Mouse (Mus musculus) lung, postnatal 4 days (tissue): ENCODE measurements around the gene Cd7.
"Not testable (repeated sequence)": the region's sequence is repeated elsewhere in the genome, so short reads cannot be mapped to it uniquely, and the experiment has no call there.

Experiments
- DNase-seq, 2 experiments: peaks; one replicate each; pipeline ENCODE4 v3.0.0; 2021

The Cd7 gene

DNA sequence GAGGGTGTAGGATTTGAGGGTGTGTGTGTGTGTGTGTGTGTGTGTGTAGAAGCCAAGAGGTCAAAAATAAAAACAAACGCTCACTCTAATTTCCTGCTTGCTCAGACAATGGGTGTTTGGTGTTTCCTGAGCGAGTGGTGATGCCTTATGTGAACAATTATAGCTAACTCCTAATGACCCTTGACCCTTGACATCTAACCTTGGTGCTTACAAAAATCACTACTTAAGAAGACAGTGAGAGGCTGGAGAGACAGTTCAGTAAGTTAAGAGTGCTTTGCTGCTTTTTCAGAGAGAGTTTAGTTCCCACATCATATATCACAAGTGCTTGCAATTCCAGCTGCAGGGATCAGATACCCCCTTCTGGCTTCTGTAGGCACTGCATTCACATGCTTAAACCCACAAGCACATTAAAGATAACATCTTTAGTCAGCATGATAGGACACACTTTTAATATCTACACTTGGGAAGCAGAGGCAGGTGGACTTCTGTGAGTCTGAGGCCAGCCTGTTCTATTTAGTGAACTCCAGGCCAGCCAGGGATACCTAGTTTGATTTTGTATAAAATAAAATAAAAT is 8.7 kb upstream of the Cd7 start:
- DNase-seq = peak in 1 of 2 experiments; percentile 49

DNA sequence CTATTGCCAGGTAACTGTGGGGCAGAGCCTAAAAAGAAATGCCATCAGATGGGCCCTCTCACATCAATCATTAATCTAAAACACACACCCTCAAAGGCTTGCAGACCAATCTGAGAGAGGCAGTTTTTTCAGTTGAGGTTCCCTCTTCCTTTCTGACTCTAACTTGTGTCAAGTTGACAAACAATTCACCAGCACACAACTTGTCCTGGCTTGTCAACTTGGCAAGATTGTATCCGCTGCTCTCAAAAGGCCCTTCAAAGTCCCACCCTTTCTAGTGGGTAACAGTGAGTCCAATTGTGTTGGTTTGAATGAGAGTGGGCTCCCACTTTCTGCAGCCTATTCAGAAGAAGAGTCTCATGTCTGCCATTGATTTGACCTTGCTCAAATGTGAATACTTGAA is 6.1 kb upstream of the Cd7 start:
- no peak for DNase-seq

DNA sequence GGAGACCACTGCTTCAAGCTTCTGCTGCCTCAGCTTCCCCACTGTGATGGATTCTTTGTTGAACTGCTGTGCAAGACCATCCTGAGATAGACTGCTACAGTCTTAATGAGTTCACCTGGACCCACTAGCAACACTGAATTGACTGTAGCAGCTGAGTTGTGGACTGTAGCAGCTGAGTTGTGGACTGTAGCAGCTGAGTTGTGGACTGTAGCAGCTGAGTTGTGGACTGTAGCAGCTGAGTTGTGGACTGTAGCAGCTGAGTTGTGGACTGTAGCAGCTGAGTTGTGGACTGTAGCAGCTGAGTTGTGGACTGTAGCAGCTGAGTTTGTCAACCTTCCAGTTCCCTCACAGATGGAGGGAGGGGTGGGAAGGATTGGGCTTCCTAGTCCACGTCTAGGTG is 3.8 kb upstream of the Cd7 start:
- DNase-seq = not testable (repeated sequence)

DNA sequence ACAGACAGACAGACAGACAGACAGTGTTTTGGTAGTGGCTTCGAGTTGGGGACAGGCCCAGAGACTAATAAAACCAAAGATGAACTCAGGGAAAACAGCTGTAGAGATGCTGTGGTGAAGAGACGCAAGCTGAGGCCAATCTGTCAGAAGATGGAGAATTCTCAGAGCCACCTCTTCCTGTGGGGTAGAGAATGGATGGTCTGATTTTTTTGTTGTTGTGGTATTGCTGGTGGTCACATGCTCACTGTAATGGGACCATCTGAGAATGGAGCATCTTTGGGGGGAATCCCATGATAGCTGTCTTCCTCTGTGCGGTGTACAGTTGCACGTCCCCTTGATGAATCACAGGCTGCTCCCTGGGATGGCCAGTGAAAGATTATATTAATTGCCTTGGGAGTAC is 3.3 kb upstream of the Cd7 start:
- DNase-seq = no peak

DNA sequence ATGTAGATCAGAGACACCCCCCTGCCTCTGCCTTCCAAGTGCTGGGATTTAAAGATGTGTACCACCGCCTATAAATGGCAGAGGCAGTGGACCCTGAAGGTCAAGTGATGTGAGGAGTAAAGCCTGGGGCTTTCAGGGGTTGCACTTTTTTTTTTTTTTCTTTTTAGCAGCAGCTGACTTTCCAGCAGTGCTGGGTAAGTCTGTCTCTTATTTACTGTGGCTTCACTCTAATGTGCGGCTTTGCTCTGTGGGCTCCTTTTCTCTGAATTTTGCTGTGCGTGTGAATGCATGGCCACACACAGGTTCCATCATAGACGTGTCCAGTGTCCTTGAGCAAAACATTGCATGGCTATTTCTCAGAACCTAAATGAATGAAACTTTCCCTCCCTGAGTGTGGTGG is 2.4 kb upstream of the Cd7 start:
- no peak for DNase-seq

GRCm38 (mm10) chr11:121041212-121041611 is 2.0 kb upstream of the Cd7 start:
- peak; percentile 83 to 89 for DNase-seq

GRCm38 (mm10) chr11:121038366-121039240 is 615 bp downstream of the Cd7 start:
- no peak for DNase-seq

DNA sequence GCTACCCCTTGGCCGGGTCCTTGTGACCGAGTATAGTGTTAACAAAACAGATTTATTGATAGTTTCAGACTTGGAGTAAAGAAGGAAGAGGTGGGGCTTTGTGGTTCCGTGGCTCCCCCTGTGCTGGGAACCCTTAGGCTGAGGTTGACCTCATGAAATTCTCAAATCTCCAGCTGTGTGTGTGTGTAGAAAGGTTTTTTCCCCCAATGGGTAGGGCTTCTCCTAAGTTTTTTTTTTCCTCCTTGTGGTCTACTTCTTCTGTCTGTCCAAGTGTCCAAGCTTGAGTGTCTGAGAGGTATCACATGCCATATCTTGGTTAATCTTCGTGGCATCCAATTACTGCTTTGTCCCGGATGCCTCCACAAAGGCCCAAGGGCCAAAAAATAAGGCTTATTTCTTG is 6.1 kb downstream of the Cd7 start:
- no peak for DNase-seq

DNA sequence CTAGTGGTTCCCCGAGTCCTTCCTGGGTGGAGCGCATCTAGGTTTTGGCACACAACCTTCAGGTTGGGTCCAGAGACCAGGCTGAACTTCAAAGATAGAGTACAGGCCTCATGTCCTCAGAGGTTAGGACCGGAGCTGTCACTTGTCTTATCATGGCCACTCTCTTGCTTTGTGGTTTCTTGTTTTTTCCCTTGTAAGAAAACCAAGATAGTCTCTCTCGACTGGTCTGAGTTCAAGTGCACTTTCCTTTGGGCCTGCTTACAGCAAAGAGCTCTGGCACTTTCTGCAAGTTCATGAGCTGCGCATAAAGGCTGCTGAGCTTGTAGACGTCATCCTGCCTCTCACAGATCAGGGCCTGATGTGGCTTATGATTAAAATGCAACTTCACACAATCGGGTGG is 12.0 kb downstream of the Cd7 start:
- DNase-seq = no peak

DNA sequence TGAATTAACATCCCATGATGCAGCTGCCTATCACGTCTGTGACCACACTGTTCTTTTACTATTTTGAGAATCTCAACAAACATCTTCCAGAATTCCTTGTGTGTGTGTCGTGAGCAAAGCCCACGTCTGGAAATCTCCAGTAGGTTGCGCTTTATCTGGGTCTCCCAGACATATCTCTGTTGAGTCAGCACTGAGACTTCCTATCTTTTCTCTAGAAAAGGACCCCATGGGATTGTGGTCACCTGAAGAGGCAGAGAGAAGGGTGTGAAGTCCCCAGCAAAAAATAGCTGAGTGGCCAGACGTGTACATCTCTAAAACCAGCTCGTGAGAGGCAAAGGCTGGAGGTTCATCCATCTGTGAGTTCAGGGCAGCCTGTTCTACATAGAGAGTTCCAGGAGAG is 15.1 kb downstream of the Cd7 start:
- no peak for DNase-seq

- DNase-seq = no peak
Observed at GRCm38 (mm10) chr11:121019501-121019900, 19.7 kb downstream of the Cd7 start.

DNA sequence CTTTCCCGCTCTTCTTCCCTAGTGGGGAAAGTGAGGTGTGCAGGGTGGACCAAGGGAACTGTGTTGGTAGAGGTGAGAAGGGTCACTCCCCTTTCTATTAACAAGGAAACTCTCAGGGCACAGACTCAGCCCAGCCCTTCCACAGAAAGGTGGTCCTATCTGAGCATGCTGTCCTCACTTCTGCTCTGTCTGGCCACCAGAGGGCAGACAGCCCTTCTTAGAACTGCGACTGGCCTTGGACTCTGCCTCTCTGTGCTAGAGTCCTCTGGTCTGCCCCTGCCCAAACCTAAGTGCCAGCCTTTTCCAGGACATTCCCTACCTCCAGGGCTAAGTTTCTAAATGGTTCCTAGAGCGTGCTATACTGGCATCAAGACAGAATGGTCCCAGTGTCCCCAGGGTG is 21.5 kb downstream of the Cd7 start:
- DNase-seq = peak; percentile 78

- DNase-seq = peak; percentile 33 to 52
Observed at GRCm38 (mm10) chr11:121015472-121015871, 23.7 kb downstream of the Cd7 start.

DNA sequence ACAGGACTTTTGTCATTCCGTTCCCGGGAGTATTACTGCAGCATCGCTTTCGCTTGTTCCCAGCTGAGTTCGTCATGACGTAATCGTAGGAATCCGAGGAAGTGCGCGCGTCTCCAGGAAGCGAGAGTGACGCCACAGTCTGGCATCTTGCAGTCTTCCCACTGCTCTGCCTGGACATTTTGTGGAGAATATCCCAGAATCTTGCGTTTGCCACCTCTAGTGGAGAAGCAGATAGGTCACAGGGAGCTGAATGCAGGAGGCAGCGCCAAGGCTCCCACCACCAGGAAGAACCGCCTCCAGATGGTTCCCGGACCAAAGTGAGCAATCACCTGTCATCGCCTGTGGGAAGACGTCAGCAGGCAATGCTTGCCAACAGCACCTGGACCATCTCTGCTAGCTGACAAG is 24.3 kb downstream of the Cd7 start:
- DNase-seq = peak; percentile 78 to 82

GRCm38 (mm10) chr11:121013656-121014055 is 25.6 kb downstream of the Cd7 start:
- no peak for DNase-seq

GRCm38 (mm10) chr11:121010044-121010755 is 29.0 kb downstream of the Cd7 start:
- DNase-seq = no peak

- no peak for DNase-seq
Observed at GRCm38 (mm10) chr11:121006184-121006583, 33.0 kb downstream of the Cd7 start.

- no peak for DNase-seq
Observed at GRCm38 (mm10) chr11:121004281-121004680, 34.9 kb downstream of the Cd7 start.

DNA sequence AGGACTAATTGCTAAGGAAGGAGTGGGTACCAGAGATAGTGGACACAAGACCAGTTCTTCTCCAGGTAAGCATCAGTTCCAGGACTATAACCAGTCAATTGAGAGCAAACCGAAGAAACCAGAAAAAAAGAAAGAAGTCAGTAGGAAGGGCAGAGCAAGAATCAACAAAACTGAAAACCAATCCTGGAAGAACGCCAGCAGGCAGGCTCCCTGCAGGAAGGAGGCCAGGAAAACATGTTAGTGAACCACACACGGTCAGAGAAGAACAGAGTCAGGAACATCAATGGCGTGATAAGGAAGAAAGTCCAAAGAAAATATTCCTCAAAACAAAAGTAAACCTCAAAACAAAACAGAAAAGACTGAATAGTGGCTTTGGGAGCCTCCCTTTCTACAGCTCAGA is 37.3 kb downstream of the Cd7 start:
- DNase-seq = no peak

DNA sequence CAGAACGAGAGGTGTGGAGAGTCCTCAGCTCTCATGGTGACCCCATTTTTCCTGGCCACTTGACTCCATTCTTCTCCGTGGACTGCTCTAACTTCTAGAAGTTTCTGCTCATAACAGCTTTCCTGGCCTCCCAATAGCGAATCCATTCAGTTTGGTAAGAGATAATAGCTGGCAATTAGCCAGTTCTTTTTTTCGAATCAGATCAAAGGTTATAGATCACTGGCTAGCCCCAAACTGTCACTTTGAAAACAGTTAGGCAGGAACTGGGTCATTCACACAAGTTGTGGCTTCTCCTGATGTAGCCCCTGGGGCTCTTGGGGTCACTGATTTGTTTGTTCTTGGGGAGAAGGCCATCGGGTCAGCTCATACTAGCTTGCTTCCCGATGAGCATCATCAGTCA is 44.5 kb downstream of the Cd7 start:
- DNase-seq = no peak

DNA sequence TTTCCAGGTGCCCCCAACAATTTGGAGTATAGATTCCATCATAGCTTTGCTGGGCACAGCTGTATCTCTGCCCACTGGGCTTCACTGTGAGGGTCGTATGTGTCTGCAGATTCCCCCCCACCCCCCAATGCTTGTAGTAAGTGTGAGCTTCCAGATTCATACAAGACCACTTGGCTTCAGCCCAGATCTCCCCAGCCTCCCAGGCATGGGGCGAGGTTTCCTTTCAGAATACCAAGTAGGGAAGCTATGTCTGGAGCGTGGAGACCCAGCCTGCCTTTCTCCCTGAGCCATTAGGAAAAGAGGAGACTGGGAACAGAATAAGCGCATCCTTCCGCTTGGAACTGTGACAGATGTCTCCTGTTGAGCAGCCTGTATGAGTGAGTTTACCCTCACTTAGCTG is 45.6 kb downstream of the Cd7 start:
- no peak for DNase-seq

DNA sequence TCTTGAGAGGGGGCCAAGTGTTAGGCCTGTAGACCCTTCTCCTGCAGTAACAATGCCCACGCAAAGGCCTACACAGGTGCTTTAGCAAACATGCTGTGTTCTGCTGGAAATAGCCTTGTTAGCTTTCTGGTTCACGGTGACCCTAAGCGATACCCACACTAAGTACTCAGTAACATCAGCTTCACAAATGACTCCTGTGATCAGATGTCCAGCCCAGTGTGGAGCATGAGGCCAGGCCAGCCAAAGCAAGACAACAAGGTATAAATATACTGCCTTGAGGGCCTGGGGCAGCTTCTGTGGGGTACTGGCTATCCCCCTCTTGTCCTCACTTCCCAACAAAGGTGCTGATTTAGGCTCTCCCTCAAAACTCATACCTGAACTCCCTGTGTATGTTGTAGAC is 46.1 kb downstream of the Cd7 start:
- DNase-seq = no peak

GRCm38 (mm10) chr11:120991791-120992190 is 47.4 kb downstream of the Cd7 start:
- peak in 1 of 2 experiments; percentile 38 for DNase-seq

DNA sequence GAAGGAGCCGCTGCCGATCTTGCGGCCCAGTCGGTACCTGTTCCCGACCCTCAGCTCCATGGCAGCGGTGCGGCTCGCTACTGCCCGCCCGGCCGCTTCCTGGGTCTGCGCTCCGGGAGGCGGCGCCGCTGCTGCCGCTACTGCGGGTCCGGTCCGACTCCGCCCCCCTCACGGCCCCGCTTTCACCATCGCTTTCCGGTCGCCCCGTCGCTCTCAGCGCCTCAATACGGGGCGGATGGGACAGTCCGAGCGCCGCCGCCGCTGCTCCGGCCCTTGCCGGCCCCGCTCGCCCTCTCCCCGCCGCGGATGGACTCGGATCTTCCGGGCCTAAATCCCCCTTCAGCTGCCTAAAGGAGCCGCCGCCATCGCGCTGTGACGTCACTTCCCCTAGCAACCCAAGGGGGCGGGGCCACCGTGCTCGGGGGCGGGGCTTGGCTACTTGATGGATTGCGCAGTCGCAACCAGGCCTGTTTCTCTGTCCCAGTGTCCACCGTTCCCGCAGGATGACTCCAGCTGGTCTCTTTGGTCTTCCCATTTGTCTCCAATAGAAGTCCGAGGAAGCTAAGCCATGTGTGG is 48.2 kb downstream of the Cd7 start, which contains the start of gene Csnk1d:
Csnk1d (minus strand) TSS at position 380 of the 576 bp plus-strand sequence.
- peak; percentile 97 to 99 for DNase-seq
